Mouse (Mus musculus): Measurements from ENCODE around the gene Tmem200b.

Gene Tmem200b

DNA sequence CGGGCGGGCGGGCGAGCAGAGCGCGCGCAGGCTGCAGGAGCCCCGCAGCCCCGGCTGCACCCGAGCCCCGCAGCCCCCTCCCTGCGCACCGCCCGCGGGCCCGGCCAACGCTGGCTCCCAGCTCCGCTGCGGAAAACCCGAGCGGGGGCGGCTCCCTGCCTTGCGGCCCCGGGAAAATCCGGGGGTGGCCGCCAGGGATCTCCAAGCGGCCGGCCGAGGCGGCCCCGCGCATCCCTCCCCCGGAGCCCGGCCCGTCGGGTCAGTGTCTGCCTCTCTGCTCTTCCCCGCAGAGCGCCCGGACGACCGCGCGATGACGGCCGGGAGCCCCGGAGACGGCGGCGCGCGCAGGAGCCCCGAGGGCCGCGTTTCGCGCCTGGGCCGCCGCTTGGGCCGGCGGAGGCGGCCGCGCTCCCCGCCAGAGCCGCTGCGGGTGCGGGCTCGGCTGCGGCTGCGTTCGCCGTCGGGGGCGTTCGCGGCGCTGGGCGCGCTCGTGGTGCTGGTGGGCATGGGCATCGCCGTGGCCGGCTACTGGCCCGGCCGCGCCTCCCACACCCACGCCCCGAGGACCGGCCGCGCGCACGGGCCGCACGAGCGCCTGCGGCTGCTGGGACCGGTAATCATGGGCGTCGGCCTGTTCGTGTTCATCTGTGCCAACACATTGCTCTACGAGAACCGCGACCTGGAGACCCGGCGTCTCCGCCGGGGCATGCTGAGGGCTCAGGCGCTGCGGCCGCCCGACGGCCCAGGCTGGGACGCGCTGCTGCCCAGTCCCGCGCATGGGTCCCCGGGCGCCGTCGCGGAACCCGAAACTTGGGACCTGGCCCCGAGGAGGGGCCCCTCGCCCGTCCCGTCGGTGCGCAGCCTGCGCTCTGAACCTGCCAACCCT lies at the start of gene Tmem200b:
Gene Tmem200b, plus strand, starts transcription at position 311 of the 886 bp plus-strand sequence.
- DNase-seq (ENCODE audit: low read depth, low spot score): no peak
- no peaks in the 10 kb centered on the region for H3K27me3 ChIP-seq (ENCODE audit: control insufficient read depth, insufficient read depth, low read length, poor library complexity, severe bottlenecking)
- H3K36me3 ChIP-seq (ENCODE audit: control insufficient read depth, insufficient read depth, low read length, poor library complexity, severe bottlenecking): peaks cover 4% of the 10 kb centered on the region

DNA sequence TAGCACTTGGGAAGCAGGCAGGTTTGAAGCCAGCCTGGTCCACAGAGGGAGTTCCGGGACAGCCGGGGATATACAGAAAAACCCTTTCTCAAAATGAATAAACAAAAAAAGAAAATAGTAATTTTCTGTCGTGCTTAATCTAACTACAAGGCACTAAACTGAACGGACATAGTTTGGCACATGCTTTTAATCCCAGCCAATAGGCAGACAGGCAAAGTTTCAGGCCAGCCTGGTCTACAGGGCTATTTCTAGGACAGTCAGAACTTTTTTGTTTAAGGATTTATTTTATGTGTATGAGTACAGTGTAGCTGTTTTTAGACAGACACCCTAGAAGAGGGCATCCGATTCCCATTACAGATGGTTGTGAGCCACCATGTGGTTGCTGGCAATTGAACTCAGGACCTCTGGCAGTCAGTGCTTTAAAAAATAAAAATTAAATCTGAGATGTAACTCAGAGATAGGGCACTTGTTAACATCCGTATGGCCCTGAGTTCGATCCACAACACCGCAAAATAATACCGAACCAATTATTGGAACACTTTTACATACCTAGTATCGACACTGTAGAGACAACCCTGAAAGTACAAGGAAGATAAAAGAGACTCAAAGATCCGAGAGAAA lies 48.8 kb upstream of the Tmem200b start:
- H3K27me3 ChIP-seq (ENCODE audit: control insufficient read depth, insufficient read depth, low read length, poor library complexity, severe bottlenecking): no peaks in the 10 kb centered on the region
- no peaks in the 10 kb centered on the region for H3K36me3 ChIP-seq (ENCODE audit: control insufficient read depth, insufficient read depth, low read length, poor library complexity, severe bottlenecking)
- peak; percentile 9 for DNase-seq (ENCODE audit: low read depth, low spot score)

DNA sequence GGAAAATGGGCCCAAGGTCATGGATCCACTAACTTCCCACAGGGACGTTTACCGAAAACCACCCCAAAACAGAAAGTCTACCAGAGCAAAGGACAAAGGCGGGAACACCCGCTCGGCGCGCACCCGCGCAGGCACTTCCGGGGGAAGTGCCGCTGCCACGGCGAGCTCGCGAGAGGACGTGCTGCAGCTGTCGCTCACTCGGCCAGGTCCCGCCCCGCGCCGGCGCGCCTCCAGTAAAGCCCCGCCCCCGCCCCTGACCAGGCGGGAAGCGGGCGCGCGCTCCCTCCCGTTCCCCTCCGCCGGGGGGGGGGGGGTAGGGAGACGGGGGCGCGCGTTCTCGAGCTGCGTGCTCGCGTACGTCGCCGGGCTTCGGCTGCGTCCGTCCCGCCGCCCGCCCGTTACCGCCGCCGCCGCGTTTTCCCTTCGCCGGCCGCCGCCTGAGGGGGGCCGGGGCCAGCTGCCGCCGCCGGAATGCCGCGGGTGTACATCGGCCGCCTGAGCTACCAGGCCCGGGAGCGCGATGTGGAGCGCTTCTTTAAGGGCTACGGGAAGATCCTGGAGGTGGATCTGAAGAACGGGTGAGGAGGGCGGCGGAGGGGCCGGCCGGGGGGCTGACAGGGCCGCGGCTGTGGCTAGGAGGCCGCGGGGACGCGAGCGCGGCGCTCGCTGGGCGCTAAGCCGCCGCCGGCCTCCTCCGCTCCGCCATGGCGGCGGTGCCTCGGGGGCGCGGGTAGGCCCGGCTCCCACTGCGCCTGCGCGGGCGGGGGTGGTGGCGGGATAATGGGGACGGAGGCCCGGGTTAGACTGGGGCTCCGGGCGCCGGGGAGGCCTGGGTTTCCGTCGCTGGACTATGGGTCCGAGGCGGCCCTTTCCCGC lies 48.0 kb upstream of the Tmem200b start, which contains the start of gene Srsf4:
Gene Srsf4, plus strand, starts transcription at position 325 of the 876 bp plus-strand sequence.
- peak; percentile 97 for DNase-seq (ENCODE audit: low read depth, low spot score)
- Histone ChIP-seq H3K27me3 (ENCODE audit: control insufficient read depth, insufficient read depth, low read length, poor library complexity, severe bottlenecking) (no peaks in the 10 kb centered on the region), H3K36me3 (ENCODE audit: control insufficient read depth, insufficient read depth, low read length, poor library complexity, severe bottlenecking) (no peaks in the 10 kb centered on the region)

DNA sequence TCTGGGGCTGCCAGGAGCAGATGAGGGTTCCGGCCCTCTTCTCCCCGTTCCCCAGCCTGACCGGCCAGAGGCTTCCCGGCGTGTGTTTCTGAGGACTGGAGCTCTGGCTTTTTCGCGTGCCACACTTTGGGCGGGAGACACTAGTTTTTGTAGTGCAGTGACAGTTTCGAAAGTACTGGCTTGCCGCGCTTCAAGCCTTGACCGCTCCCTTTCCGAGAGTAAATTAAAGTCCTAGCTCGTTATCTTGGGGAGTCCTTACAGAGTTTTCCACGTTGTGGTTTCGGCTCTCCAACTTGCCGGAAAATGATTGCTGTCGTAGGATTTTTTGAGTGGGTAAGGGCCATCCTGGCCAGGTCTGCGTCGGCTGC lies 47.4 kb upstream of the Tmem200b start:
- no peaks in the 10 kb centered on the region for H3K36me3 ChIP-seq (ENCODE audit: control insufficient read depth, insufficient read depth, low read length, poor library complexity, severe bottlenecking)
- DNase-seq (ENCODE audit: low read depth, low spot score): no peak

GRCm38 (mm10) chr4:131874567-131874966 lies 47.0 kb upstream of the Tmem200b start:
- no peak for DNase-seq (ENCODE audit: low read depth, low spot score)
- no peaks in the 10 kb centered on the region for H3K36me3 ChIP-seq (ENCODE audit: control insufficient read depth, insufficient read depth, low read length, poor library complexity, severe bottlenecking)
- H3K27me3 ChIP-seq (ENCODE audit: control insufficient read depth, insufficient read depth, low read length, poor library complexity, severe bottlenecking): no peaks in the 10 kb centered on the region

More for the DNA sequence above, 47.4 kb upstream of the Tmem200b start:
- H3K27me3 ChIP-seq (ENCODE audit: control insufficient read depth, insufficient read depth, low read length, poor library complexity, severe bottlenecking): no peaks in the 10 kb centered on the region

GRCm38 (mm10) chr4:131875242-131875641 lies 46.3 kb upstream of the Tmem200b start:
- DNase-seq (ENCODE audit: low read depth, low spot score): peak; percentile 22
- Histone ChIP-seq H3K27me3 (ENCODE audit: control insufficient read depth, insufficient read depth, low read length, poor library complexity, severe bottlenecking) (no peaks in the 10 kb centered on the region), H3K36me3 (ENCODE audit: control insufficient read depth, insufficient read depth, low read length, poor library complexity, severe bottlenecking) (no peaks in the 10 kb centered on the region)

GRCm38 (mm10) chr4:131876836-131877235 lies 44.7 kb upstream of the Tmem200b start:
- no peaks in the 10 kb centered on the region for H3K36me3 ChIP-seq (ENCODE audit: control insufficient read depth, insufficient read depth, low read length, poor library complexity, severe bottlenecking)
- no peaks in the 10 kb centered on the region for H3K27me3 ChIP-seq (ENCODE audit: control insufficient read depth, insufficient read depth, low read length, poor library complexity, severe bottlenecking)
- no peak for DNase-seq (ENCODE audit: low read depth, low spot score)

- Histone ChIP-seq H3K36me3 (ENCODE audit: control insufficient read depth, insufficient read depth, low read length, poor library complexity, severe bottlenecking) (no peaks in the 10 kb centered on the region), H3K27me3 (ENCODE audit: control insufficient read depth, insufficient read depth, low read length, poor library complexity, severe bottlenecking) (no peaks in the 10 kb centered on the region)
- no peak for DNase-seq (ENCODE audit: low read depth, low spot score)
Measured at GRCm38 (mm10) chr4:131879692-131880091, 41.9 kb upstream of the Tmem200b start.

DNA sequence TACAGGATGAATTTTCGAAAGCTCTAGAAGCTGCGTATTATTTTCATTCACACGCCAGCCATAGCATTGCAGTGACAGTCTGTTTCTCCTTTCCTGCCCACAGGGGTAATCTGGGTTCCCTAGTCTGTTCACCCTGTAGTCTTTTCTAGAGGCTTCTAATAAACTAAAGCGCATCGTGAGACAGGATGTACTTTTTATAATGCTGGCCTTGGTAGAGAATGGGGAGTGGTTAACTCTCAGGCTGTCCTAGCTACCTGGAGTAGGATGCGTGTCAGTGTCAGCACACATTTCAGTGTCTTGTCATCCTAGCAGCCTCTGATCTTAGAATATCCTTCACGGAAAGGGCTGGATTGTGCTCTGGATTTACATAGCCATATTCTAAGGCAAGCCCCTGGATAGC lies 40.3 kb upstream of the Tmem200b start:
- Histone ChIP-seq H3K27me3 (ENCODE audit: control insufficient read depth, insufficient read depth, low read length, poor library complexity, severe bottlenecking) (no peaks in the 10 kb centered on the region), H3K36me3 (ENCODE audit: control insufficient read depth, insufficient read depth, low read length, poor library complexity, severe bottlenecking) (peaks cover 4% of the 10 kb centered on the region; the same call in 1 of the 2 replicates)
- DNase-seq (ENCODE audit: low read depth, low spot score): no peak

GRCm38 (mm10) chr4:131883571-131883970 lies 38.0 kb upstream of the Tmem200b start:
- DNase-seq (ENCODE audit: low read depth, low spot score): no peak
- Histone ChIP-seq H3K27me3 (ENCODE audit: control insufficient read depth, insufficient read depth, low read length, poor library complexity, severe bottlenecking) (no peaks in the 10 kb centered on the region), H3K36me3 (ENCODE audit: control insufficient read depth, insufficient read depth, low read length, poor library complexity, severe bottlenecking) (peaks cover 4% of the 10 kb centered on the region; the same call in 1 of the 2 replicates)

GRCm38 (mm10) chr4:131885376-131885775 lies 36.2 kb upstream of the Tmem200b start:
- no peak for DNase-seq (ENCODE audit: low read depth, low spot score)
- Histone ChIP-seq H3K36me3 (ENCODE audit: control insufficient read depth, insufficient read depth, low read length, poor library complexity, severe bottlenecking) (peaks cover 4% of the 10 kb centered on the region; the same call in 1 of the 2 replicates), H3K27me3 (ENCODE audit: control insufficient read depth, insufficient read depth, low read length, poor library complexity, severe bottlenecking) (no peaks in the 10 kb centered on the region)

DNA sequence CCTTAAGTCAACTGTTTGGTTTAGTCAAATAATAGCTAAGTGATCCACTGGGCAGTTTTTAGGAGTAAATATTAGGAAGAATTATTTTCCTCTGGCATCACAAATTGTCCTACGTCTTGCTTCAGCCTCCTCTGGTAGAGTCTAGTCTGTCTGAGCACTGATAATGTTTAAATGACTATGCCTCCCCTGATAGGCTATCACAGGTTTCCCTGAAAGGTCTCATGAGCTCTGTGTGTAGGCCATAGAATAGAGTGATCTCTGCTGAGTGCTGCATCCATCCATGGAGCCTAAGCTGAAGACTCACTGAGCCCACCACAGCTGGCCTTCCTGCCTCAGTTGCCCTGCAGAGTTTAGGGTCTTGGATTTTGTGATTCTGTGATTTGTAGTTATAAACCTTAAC lies 33.0 kb upstream of the Tmem200b start:
- H3K27me3 ChIP-seq (ENCODE audit: control insufficient read depth, insufficient read depth, low read length, poor library complexity, severe bottlenecking): no peaks in the 10 kb centered on the region
- H3K36me3 ChIP-seq (ENCODE audit: control insufficient read depth, insufficient read depth, low read length, poor library complexity, severe bottlenecking): peaks cover 14% of the 10 kb centered on the region
- DNase-seq (ENCODE audit: low read depth, low spot score): no peak

DNA sequence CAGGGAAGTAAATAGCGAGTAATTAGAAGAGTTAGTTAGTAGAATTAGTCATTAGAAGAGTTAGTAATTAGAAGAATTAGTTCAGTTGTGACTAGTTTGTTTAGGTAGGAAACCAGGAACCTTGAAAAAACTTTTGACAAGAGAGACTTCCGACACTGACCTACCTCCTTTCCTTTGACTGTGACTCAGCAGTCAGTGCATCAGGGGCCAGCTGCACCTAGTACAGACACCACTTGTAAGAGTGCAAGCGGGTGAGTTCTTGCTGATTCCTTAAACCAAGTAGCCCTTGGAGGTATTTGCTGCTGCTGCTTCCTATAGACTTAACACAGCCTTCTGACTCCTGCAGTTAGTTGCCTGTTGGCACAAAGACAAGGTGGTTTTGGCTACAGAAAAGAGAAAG lies 30.9 kb upstream of the Tmem200b start:
- no peaks in the 10 kb centered on the region for H3K27me3 ChIP-seq (ENCODE audit: control insufficient read depth, insufficient read depth, low read length, poor library complexity, severe bottlenecking)
- H3K36me3 ChIP-seq (ENCODE audit: control insufficient read depth, insufficient read depth, low read length, poor library complexity, severe bottlenecking): peaks cover 13% of the 10 kb centered on the region; the same call in 1 of the 2 replicates
- no peak for DNase-seq (ENCODE audit: low read depth, low spot score)

GRCm38 (mm10) chr4:131897109-131897508 lies 24.5 kb upstream of the Tmem200b start:
- Histone ChIP-seq H3K27me3 (ENCODE audit: control insufficient read depth, insufficient read depth, low read length, poor library complexity, severe bottlenecking) (no peaks in the 10 kb centered on the region), H3K36me3 (ENCODE audit: control insufficient read depth, insufficient read depth, low read length, poor library complexity, severe bottlenecking) (peaks cover 24% of the 10 kb centered on the region)
- no peak for DNase-seq (ENCODE audit: low read depth, low spot score)

Data from splenic B cell, adult 2 months (primary cell).